In genomic region chr6:39338359-39338758, GRCm38 (mm10) we compare ENCODE assay signal across 27 mouse cellular contexts. TPM values are rescaled to one million over a fixed set of nuclear protein-coding genes. Genes with fewer than 3 reads are reported as not detected.
DNase-seq lines count a peak whose midpoint lies in the region; ATAC-seq and TF ChIP-seq lines count a peak whose summit lies in the region.
"Had no signal": no experiment of that assay in that cellular context is flagged by ENCODE, and none has a peak within 500 bp of the region (broad histone marks: within the 10 kb centered on the region; RNA-seq: fewer than 3 reads in every experiment).

No protein-coding gene starts in this region.

- TF ChIP-seq CTCF in forebrain, postnatal 0 days (IDR thresholded peaks at IDR 0.05; ENCODE audit: low read depth) = no peak
- no peak for TF ChIP-seq CTCF in brain, embryonic 14.5 days (IDR thresholded peaks at IDR 0.05; ENCODE audit: borderline replicate concordance, extremely low read depth, insufficient read depth, insufficient read length)

- H3K27me3 ChIP-seq in forebrain, embryonic 13.5 days = no peaks in the 10 kb centered on the region
- no peaks in the 10 kb centered on the region for H3K27me3 ChIP-seq in forebrain, embryonic 10.5 days (ENCODE audit: poor library complexity, severe bottlenecking)
- H3K27me3 ChIP-seq in forebrain, postnatal 0 days (ENCODE audit: insufficient read depth, low read length) = no peaks in the 10 kb centered on the region
- H3K27me3 ChIP-seq in forebrain, embryonic 11.5 days (ENCODE audit: control insufficient read depth, insufficient read depth, low read length) = no peaks in the 10 kb centered on the region
- no peaks in the 10 kb centered on the region for H3K27me3 ChIP-seq in hindbrain, embryonic 12.5 days
- H3K27me3 ChIP-seq: CH12.LX, Patski had no signal

- peaks cover 8% of the 10 kb centered on the region; the same call in 1 of the 2 replicates for H3K4me1 ChIP-seq in forebrain, embryonic 13.5 days
- no peaks in the 10 kb centered on the region for H3K4me1 ChIP-seq in forebrain, embryonic 10.5 days
- H3K4me1 ChIP-seq in forebrain, postnatal 0 days (ENCODE audit: insufficient read depth) = no peaks in the 10 kb centered on the region
- no peaks in the 10 kb centered on the region for H3K4me1 ChIP-seq in forebrain, embryonic 11.5 days (replicated peaks; ENCODE audit: control insufficient read depth, insufficient read depth, low read length)
- no peaks in the 10 kb centered on the region for H3K4me1 ChIP-seq in hindbrain, embryonic 12.5 days

- no peak overlapping the region for H3K9ac ChIP-seq in forebrain, embryonic 13.5 days
- no peak overlapping the region for H3K9ac ChIP-seq in forebrain, postnatal 0 days
- H3K9ac ChIP-seq in forebrain, embryonic 11.5 days (ENCODE audit: low read length) = no peak overlapping the region
- no peak overlapping the region for H3K9ac ChIP-seq in hindbrain, embryonic 12.5 days

- no peak for DNase-seq in forebrain, embryonic 10.5 days (ENCODE audit: extremely low spot score, low spot score)
- no peak for DNase-seq in forebrain, postnatal 0 days
- DNase-seq in forebrain, embryonic 11.5 days (ENCODE audit: low spot score) = no peak
- peak; percentile 14 for DNase-seq in MN1 (ENCODE audit: low spot score)
- peak; percentile 50 for DNase-seq in brain, embryonic 14.5 days (ENCODE audit: low read depth)
- no peak for DNase-seq in gastrocnemius, adult 8-10 months (ENCODE audit: low spot score in 2 of 2)
- DNase-seq: adrenal gland, adult 2 months; adrenal gland, adult 8-10 months; adrenal gland, postnatal 10 days; adrenal gland, postnatal 14 days; adrenal gland, postnatal 25 days; adrenal gland, postnatal 36 days; B cell, adult 2 months; cerebellum, adult 11 months; cerebellum, adult 11-12 months; cerebellum, adult 18-20 months; cerebellum, adult 2 months had no signal

- no peaks in the 10 kb centered on the region for H3K9me3 ChIP-seq in forebrain, embryonic 13.5 days (replicated peaks)
- no peaks in the 10 kb centered on the region for H3K9me3 ChIP-seq in forebrain, embryonic 10.5 days
- H3K9me3 ChIP-seq in forebrain, postnatal 0 days (ENCODE audit: low read length) = no peaks in the 10 kb centered on the region
- H3K9me3 ChIP-seq in forebrain, embryonic 11.5 days (ENCODE audit: control insufficient read depth, low read length) = no peaks in the 10 kb centered on the region
- H3K9me3 ChIP-seq in hindbrain, embryonic 12.5 days (replicated peaks) = no peaks in the 10 kb centered on the region
- H3K9me3 ChIP-seq: G1E had no signal

- H3K36me3 ChIP-seq in forebrain, embryonic 13.5 days (ENCODE audit: poor library complexity, severe bottlenecking) = peaks cover 70% of the 10 kb centered on the region
- H3K36me3 ChIP-seq in forebrain, embryonic 10.5 days (replicated peaks) = peaks cover 77% of the 10 kb centered on the region
- peaks cover 50% of the 10 kb centered on the region for H3K36me3 ChIP-seq in forebrain, postnatal 0 days (ENCODE audit: insufficient read depth)
- H3K36me3 ChIP-seq in forebrain, embryonic 11.5 days (ENCODE audit: control insufficient read depth, insufficient read depth, low read length) = no peaks in the 10 kb centered on the region; the same call in 1 of the 2 replicates
- peaks cover 54% of the 10 kb centered on the region for H3K36me3 ChIP-seq in hindbrain, embryonic 12.5 days

- H3K4me2 ChIP-seq in forebrain, embryonic 13.5 days = no peak overlapping the region
- no peak overlapping the region for H3K4me2 ChIP-seq in forebrain, postnatal 0 days (ENCODE audit: low read depth)
- no peak overlapping the region for H3K4me2 ChIP-seq in forebrain, embryonic 11.5 days (ENCODE audit: low read depth, low read length, severe bottlenecking)
- no peak overlapping the region for H3K4me2 ChIP-seq in hindbrain, embryonic 12.5 days (replicated peaks)

- no peak for TF ChIP-seq POLR2A in brain, embryonic 14.5 days (IDR thresholded peaks at IDR 0.05; ENCODE audit: borderline replicate concordance, extremely low read depth, insufficient read depth, insufficient read length, poor library complexity, severe bottlenecking)

- no peak overlapping the region for H3K4me3 ChIP-seq in forebrain, embryonic 13.5 days
- no peak overlapping the region for H3K4me3 ChIP-seq in forebrain, embryonic 10.5 days
- no peak overlapping the region for H3K4me3 ChIP-seq in forebrain, postnatal 0 days (ENCODE audit: low read depth, low read length)
- H3K4me3 ChIP-seq in forebrain, embryonic 11.5 days (ENCODE audit: low read depth, low read length) = no peak overlapping the region
- no peak overlapping the region for H3K4me3 ChIP-seq in hindbrain, embryonic 12.5 days

- WGBS in forebrain, embryonic 13.5 days = 48% methylated on average over 8 of the region's 8 CpGs
- 85% methylated on average over 8 of the region's 8 CpGs for WGBS in forebrain, embryonic 10.5 days
- 33% methylated on average over 8 of the region's 8 CpGs for WGBS in forebrain, postnatal 0 days
- whole genome bisulfite sequencing in forebrain, embryonic 11.5 days = 77% methylated on average over 8 of the region's 8 CpGs
- 81% methylated on average over 8 of the region's 8 CpGs for WGBS in hindbrain, embryonic 12.5 days

- no peak overlapping the region for H3K27ac ChIP-seq in forebrain, embryonic 13.5 days
- H3K27ac ChIP-seq in forebrain, embryonic 10.5 days = no peak overlapping the region
- no peak overlapping the region for H3K27ac ChIP-seq in forebrain, postnatal 0 days (ENCODE audit: low read depth, low read length)
- H3K27ac ChIP-seq in forebrain, embryonic 11.5 days (ENCODE audit: low read depth, low read length) = no peak overlapping the region
- H3K27ac ChIP-seq in hindbrain, embryonic 12.5 days = no peak overlapping the region

- ATAC-seq in forebrain, embryonic 13.5 days = peak; percentile 69; the same call in 1 of the 2 replicates
- peak; percentile 78 for ATAC-seq in forebrain, postnatal 0 days
- ATAC-seq in forebrain, embryonic 11.5 days (replicated peaks; ENCODE audit: low FRiP score) = no peak
- no peak for ATAC-seq in hindbrain, embryonic 12.5 days (ENCODE audit: low FRiP score)
- ATAC-seq: activated CD4-positive, CD25-positive, alpha-beta regulatory T cell, adult 4 months; CD4-positive, CD25-positive, alpha-beta regulatory T cell, adult 4 months; Patski had no signal

RNA-seq across cellular contexts. Expression of gene Slc37a3, which starts 39.1 kb away (rescaled TPM):
- 53.5 and 56.3 TPM in 2 replicates for polyA plus RNA-seq in forebrain, embryonic 13.5 days (2015; fragmentation: Nextera tagmentation; extraction: Ambion mirVana)
- polyA plus RNA-seq in forebrain, embryonic 10.5 days (2016; fragmentation: Nextera tagmentation; extraction: Ambion mirVana) = 38.8 and 41.0 TPM in 2 replicates
- total RNA-seq in forebrain, postnatal 0 days (2014; rRNA removed) = 32.0 and 38.5 TPM in 2 replicates
- 44.4 and 58.2 TPM in 2 replicates for polyA plus RNA-seq in forebrain, postnatal 0 days (2015; fragmentation: Nextera tagmentation; extraction: Ambion mirVana)
- 36.7 and 39.4 TPM in 2 replicates for polyA plus RNA-seq in forebrain, embryonic 11.5 days (2014; fragmentation: Nextera tagmentation; extraction: Ambion mirVana)
- 37.5 and 42.7 TPM in 2 replicates for polyA plus RNA-seq in brain, embryonic 14.5 days (2012; rRNA removed)
- total RNA-seq in gastrocnemius, adult 8-10 months (2022) = 10 to 100 TPM; 12.1 to 18.0 (median 12.7) TPM
- polyA plus RNA-seq in hindbrain, embryonic 12.5 days (2016; fragmentation: Nextera tagmentation; extraction: Ambion mirVana) = 56.5 and 59.0 TPM in 2 replicates

RNA-seq across cellular contexts. Expression of gene Rab19, which starts 42.6 kb away (rescaled TPM):
- polyA plus RNA-seq in forebrain, embryonic 13.5 days (2015; fragmentation: Nextera tagmentation; extraction: Ambion mirVana) = 0.29 and 0.31 TPM in 2 replicates
- polyA plus RNA-seq in forebrain, embryonic 10.5 days (2016; fragmentation: Nextera tagmentation; extraction: Ambion mirVana) = 0.48 and 0.67 TPM in 2 replicates
- not detected in 2 replicates for total RNA-seq in forebrain, postnatal 0 days (2014; rRNA removed)
- polyA plus RNA-seq in forebrain, postnatal 0 days (2015; fragmentation: Nextera tagmentation; extraction: Ambion mirVana) = 0.12 and 0.31 TPM in 2 replicates
- polyA plus RNA-seq in forebrain, embryonic 11.5 days (2014; fragmentation: Nextera tagmentation; extraction: Ambion mirVana) = 0.28 and 0.55 TPM in 2 replicates
- 0.13 and 0.14 TPM in 2 replicates for polyA plus RNA-seq in brain, embryonic 14.5 days (2012; rRNA removed)
- under 1 TPM in 1 of 4 experiments, not detected in 3; 0.18 TPM for total RNA-seq in gastrocnemius, adult 8-10 months (2022)
- 0.52 and 0.66 TPM in 2 replicates for polyA plus RNA-seq in hindbrain, embryonic 12.5 days (2016; fragmentation: Nextera tagmentation; extraction: Ambion mirVana)
- total RNA-seq: adrenal gland, adult 18-20 months; MEL had no signal
- polyA plus RNA-seq: adrenal gland, adult 2 months; C2C12; G1E had no signal

Comparison
In these comparisons a context has a peak if more than half of its experiments do, and no peak if none do; other contexts are left out.
1. ATAC-seq: peak in forebrain, embryonic 13.5 days (single experiment) and forebrain, postnatal 0 days (single experiment); none in forebrain, embryonic 11.5 days (single experiment) and hindbrain, embryonic 12.5 days (single experiment).
2. DNase-seq: peak in MN1 (single experiment) and brain, embryonic 14.5 days (single experiment); none in forebrain, embryonic 10.5 days (single experiment), forebrain, postnatal 0 days (single experiment), forebrain, embryonic 11.5 days (single experiment) and gastrocnemius, adult 8-10 months (0 of 2).